Mouse (Mus musculus): ENCODE results near the gene Cebpe.
A peak's percentile ranks its signal among the peaks of the same experiment; 100 is the strongest.

Cebpe gene

DNA sequence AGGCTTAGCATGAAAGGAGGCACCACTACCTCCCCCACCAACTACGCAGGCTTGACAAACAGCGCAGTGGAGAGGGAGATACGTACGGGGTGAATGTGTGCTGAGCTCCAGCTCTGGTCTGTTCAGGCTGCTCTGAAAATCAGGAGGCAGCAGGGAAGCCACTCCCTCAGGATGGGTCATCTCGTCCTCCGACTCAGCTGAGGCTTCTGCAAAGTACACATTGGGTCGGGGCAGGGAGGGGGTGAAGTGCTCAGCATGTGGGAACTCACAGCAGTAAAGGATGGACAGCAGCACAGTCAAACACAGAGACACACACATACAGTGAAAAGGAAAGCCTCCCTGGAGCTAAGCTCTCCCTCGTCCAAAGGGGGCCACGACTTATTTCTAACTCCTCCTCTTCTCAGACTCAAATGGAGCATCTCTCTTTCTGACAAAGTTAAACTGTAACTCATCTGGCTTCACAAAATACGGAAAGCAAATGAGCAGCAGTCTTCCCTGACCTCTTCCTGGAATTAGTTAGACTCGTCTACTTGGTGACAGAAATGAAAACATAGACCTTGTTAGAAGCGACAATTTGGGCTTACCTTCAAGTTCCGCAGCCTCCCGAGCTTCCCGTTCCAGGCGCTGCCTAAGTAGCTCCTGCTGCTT, 33.2 kb downstream of the Cebpe start:
- DNase-seq (ENCODE audit: low read depth in 2 of 2, low spot score in 2 of 2), result no peak

DNA sequence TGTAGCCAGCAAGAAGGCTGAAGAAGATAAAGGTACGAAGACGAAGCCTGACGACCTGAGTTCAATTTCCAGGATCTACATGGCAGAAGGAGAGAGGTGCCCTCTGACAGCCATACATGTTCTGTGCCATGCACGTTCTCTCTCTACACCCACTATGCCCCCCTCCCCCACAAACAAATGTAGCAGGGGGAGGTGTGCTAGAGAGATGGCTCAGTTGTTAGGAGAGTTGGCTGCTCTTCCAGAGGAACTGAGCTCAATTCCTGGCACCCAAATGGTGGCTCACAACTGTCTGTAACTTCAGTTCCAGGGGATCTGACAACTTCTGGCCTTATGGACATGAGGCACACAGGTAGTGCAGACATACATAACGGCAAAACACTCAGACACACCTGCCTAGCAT, 35.7 kb downstream of the Cebpe start:
- DNase-seq (ENCODE audit: low read depth in 2 of 2, low spot score in 2 of 2), result no peak

DNA sequence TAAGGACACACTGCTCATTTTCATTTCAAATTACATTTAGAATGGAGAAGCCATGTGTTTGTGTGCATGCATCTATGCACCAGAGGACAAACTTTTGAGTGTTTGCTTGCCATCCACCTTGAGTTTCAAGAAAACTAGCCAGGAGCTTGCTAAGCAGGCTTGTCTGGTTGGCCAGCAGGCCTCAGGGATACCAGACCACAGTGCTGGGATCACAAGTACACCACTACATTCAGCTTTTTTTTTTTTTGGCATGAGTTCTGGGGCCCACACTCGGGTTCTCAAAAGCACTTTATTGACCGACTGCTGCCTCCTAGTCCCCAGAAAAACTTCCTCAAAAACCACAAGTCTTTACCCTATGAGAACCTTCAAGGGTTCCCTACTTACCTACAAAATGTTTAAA, 37.7 kb downstream of the Cebpe start:
- DNase-seq (ENCODE audit: low read depth in 2 of 2, low spot score in 2 of 2), result no peak

DNA sequence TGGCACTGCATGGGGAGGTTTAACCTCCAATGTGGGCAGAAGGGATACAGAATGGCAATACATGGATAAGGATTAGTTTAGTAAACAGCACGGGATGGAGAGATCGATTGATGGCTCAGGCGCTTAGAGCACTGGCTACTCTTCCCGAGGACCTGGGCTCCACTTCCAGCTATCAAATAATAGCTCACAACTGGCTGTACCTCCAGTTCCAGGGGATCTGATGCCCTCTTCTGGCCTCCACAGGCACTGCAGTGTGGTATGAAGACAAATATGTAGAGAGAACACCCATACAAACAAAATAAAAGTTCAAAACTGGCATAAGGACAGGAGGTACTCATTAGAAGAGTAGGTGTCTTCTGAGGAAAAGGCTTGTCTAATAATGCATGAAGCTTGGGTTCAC, 42.6 kb downstream of the Cebpe start:
- peak; percentile 35 to 61 for DNase-seq (ENCODE audit: low read depth in 2 of 2, low spot score in 2 of 2)

DNA sequence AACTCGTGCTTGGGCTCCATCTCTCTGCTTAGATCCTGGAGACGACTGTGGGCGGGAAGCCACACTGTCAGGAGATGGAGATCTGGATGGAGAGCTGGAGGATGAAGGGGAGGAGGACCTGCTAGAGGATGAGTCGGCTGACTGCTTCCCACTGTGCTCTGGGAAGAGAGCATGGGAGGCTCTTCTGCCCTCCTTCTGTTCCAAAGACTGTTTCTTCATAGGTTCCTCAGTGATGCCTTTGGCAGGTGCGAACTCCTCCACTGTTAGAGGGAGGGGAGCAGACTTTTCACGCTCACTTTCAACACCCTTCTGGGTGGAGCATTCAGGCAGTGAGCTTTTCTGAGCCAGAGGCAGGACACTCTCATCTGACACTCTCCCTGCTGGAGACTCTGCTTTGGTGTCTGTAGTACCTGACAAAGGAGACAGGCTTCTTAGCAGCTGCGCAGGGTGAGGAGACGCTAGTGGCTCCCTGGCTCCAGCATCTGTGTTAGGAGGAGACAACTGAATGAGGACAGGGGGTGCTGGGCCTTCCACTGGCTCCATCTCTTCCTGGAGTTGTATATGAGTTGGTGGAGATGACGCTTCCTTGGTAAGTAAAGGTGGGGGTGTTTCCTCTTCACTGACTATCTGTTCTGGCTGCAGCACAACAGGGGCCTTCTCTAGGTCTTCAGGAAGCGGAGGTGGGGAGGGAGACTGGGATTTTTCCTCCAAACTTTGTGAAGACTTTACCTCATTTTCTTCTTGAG, 47.3 kb downstream of the Cebpe start:
- no peak for DNase-seq (ENCODE audit: low read depth in 2 of 2, low spot score in 2 of 2)

Measured in CD8-positive naive resting alpha-beta T cell, adult 2 months (primary cell).